Mouse (Mus musculus) adrenal gland (tissue): ENCODE measurements around the gene Fbxw25.
"Not testable (repeated sequence)": the region's sequence is repeated elsewhere in the genome, so short reads cannot be mapped to it uniquely, and the experiment has no call there.

Experiments
- intact Hi-C: fragments of 180-260 bp; cut with DNase I; formaldehyde crosslinking; loops from one replicate; pipeline ENCODE4 v1.15.1; 2025
- long read RNA-seq, 2 experiments: library from polyadenylated mRNA; unstranded; transcript quantifications; one replicate each; pipeline ENCODE4 v2.0.0; 2020; ENCODE audit warnings: borderline replicate concordance in 1 of 2; ENCODE audit not compliant: insufficient replicate concordance in 1 of 2

The Fbxw25 gene
- long read RNA-seq, experiment 1 = 0 reads
- long read RNA-seq, experiment 2 = 0 reads

DNA sequence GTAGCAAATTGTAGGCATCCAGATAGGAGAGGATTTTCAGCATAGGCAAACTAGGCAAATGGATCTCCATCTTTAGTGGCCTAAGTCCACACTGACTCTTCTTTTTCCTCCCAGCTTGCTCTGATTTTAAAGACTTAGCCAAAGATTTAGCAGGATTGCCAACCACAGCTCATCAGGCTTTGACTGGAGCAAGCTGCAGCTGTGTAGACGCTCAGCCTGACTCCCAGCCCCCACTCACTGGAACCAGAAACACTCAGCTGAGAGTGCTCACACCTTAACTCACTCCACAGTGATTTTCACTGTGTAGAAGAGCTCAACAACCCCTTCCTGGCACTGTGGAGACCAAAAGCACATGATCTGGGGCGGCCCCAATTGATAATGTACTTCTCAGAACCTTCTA is at the start of gene Fbxw25:
Fbxw25 (minus strand) TSS at position 101 of the 400 bp plus-strand sequence.
- intact Hi-C loops = loop anchor here (10.0 kb wide), 1 partner anchor 160 kb away; no protein-coding TSS in a partner anchor

DNA sequence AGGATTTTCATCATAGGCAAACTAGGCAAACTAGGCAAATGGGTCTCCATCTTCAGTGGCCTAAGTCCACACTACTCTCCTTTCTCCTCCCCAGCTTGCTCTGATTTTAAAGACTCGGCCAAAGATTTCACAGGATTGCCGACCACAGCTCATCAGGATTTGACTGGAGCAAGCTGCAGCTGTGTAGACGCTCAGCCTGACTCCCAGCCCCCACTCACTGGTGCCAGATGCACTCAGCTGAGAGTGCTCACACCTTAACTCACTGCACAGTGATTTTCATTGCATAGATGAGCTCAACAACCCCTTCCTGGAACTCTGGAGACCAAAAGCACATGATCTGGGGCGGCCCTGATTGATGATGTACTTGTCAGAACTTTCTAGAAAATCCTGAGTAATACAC is 38.1 kb upstream of the Fbxw25 start, which contains the start of gene Fbxw18:
Fbxw18 (minus strand) TSS at position 101 of the 400 bp plus-strand sequence.
- intact Hi-C loops = not testable (repeated sequence)

DNA sequence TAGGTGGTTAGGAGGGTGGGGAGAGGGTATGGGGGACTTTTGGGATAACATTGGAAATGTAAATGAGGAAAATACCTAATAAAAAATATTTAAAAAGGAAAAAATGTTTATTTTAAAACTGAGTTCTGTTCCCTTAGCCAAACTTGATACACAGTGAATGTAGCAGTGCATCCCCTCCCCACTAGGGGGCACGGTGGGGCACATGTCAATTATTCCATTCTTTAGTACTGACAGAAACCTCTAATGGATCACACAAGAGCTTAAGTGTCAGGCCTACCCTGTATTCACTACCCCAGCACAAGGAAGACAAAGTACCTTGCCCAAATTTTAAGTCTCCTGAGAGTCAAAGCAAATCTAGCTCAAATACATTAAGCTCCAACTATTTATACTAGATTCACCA is 20.8 kb upstream of the Fbxw25 start:
- intact Hi-C loops = no loop called here

DNA sequence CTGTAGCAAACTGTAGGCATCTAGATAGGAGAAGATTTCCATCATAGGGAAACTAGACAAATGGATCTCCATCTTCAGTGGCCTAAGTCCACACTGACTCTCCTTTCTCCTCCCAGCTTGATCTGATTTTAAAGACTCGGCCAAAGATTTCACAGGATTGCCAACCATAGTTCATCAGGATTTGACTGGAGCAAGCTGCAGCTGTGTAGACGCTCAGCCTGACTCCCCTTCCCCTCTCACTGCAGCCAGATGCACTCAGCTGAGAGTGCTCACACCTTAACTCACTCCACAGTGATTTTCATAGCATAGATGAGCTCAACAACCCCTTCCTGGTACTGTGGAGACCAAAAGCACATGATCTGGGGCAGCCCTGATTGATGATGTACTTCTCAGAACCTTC is 38.5 kb downstream of the Fbxw25 start, which contains the start of gene Fbxw24:
Fbxw24 (minus strand) TSS at position 101 of the 400 bp plus-strand sequence.
- intact Hi-C loops = not testable (repeated sequence)

DNA sequence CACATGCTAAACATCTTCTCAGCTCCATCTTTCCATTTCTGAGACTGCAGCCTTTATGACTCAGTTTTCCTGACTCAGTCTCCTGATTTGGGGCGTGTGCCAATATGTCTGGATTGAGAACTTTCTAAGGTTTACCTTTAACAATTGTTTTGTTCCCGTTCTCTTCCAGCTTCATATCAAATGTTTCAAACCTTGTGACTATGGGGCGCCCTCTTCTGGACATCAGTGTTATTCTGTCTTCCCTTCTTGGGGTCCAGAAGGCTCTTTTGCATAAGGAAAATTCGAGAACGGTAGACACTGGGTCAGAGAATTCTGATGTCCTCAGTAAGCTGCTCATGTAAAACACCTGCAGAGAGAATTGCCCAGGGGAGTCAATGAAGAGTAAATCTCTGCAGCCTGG is 57.6 kb downstream of the Fbxw25 start:
- intact Hi-C loops = loop anchor here (10.0 kb wide), 2 partner anchors 202 to 472 kb away; partner anchors contain the start of gene Fbxw22

DNA sequence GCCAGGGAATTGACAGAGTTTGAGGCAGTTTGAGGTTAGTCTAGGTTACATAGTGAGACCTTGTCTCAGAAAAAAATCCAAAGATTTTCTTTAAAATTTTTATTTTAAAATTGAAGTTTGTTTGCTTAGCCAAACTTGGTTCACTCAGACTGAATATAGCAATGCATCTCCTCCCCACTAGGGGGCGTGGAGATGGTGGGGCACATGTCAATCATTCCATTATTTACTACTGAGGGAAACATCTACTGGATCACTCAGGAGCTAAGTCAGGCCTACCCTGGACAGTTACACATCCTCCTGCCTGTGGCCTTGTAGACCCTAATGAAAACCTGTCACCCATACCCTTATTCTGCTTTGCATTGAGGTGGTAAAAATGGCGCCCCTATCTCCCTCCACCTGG is 62.3 kb downstream of the Fbxw25 start:
- intact Hi-C loops = loop anchor here (10.0 kb wide), 2 partner anchors 197 to 467 kb away; partner anchors contain the start of gene Fbxw22

DNA sequence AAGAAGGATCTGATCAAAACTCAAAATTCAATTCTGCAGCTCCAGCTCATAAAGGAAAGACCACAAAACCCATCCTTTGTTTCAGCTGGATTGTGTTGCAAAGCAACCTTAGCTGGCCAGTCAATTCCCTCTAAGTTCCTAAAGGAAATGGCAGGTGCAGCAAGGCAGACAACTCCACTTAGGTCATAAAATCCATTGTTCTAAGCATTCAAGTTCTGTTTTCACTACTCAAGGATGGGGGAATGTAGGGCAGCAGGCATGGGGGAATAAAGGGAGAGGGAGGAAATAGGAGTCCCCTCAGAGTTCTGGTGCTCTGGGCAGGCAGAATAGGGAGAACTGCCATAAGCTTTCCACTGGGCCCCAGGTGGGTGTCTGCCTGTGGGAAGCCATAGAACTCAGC is 67.2 kb downstream of the Fbxw25 start:
- intact Hi-C loops = no loop called here
